Mouse (Mus musculus): ENCODE data around the gene Hps5. TPM values are rescaled to one million over a fixed set of nuclear protein-coding genes. Genes with fewer than 3 reads are reported as not detected.

Hps5 gene
- total and polyA plus RNA-seq, 2 experiments from 2014 or later: 8.9 to 20.3 TPM

DNA sequence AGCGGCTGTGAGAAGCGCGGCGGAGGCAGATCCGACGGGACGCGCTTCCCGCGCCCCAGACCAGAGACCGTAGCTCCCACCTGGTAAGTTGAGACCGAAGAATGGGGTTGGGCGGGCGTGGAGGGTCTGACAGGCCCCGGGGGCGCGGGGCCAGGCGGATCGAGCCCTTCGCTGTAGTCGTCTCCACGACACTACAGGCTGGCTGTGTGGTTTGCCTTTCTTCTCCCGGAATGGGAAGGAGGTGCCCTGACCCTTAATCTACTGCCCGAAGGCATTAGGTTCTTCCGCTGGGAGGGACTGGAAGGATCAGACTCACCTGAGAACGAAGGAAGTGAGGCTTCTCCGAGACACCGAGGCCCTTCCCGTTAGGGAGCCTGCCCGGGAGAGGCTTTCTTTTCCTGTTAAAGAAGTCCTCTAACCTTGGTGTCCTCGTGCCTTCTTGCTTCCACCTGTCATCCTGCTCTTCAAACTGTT lies 379 bp upstream of the Hps5 start:
- ATAC-seq: peak; percentile 66
- Histone ChIP-seq H3K36me3 (ENCODE audit: insufficient read depth, low read length) (peaks cover 4% of the 10 kb centered on the region; the same call in 1 of the 2 replicates), H3K4me2 (ENCODE audit: low read depth, low read length) (peak overlapping the region; percentile 98), H3K4me1 (ENCODE audit: insufficient read depth, low read length) (no peaks in the 10 kb centered on the region; the same call in 1 of the 2 replicates), H3K27ac (peak overlapping the region; percentile 86), H3K27me3 (ENCODE audit: insufficient read depth, low read length) (no peaks in the 10 kb centered on the region), H3K4me3 (ENCODE audit: low read length) (peak overlapping the region; percentile 98), H3K9me3 (ENCODE audit: low read length) (no peaks in the 10 kb centered on the region), H3K9ac (replicated peaks; ENCODE audit: low read length) (peak overlapping the region; percentile 87)
- no peak for DNase-seq (ENCODE audit: low spot score)
- WGBS: under 1% methylated on average over 31 of the region's 31 CpGs
- TF ChIP-seq CTCF (IDR thresholded peaks at IDR 0.05; ENCODE audit: low read depth): no peak

DNA sequence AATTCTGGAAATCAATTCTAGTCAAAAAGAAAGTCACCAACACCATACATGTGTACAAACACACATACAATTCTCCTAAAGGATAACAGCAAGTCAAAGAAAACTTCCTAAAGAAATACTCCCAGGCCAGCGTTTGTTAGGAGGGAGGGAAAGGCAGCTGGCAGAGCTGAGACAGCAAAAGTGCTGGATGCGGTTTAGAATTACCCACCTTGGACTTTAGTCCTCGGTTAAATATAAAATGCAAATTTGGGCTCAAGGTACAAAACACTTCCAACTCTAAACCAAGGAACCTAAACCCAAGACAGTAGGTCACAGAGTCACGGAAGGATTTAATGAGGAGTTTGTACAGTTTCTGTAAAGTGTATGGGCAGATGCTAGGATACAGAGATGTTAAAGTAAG lies 2.0 kb downstream of the Hps5 start:
- Histone ChIP-seq H3K4me2 (ENCODE audit: low read depth, low read length) (no peak overlapping the region), H3K4me1 (ENCODE audit: insufficient read depth, low read length) (no peaks in the 10 kb centered on the region; the same call in 1 of the 2 replicates), H3K9ac (replicated peaks; ENCODE audit: low read length) (no peak overlapping the region), H3K36me3 (ENCODE audit: insufficient read depth, low read length) (peaks cover 7% of the 10 kb centered on the region; the same call in 1 of the 2 replicates), H3K27me3 (ENCODE audit: insufficient read depth, low read length) (no peaks in the 10 kb centered on the region), H3K4me3 (ENCODE audit: low read length) (no peak overlapping the region), H3K9me3 (ENCODE audit: low read length) (no peaks in the 10 kb centered on the region), H3K27ac (no peak overlapping the region)
- ATAC-seq (no peak), DNase-seq (ENCODE audit: low spot score) (no peak)
- TF ChIP-seq CTCF (IDR thresholded peaks at IDR 0.05; ENCODE audit: low read depth): no peak
- 88% methylated on average over 4 of the region's 4 CpGs for WGBS

DNA sequence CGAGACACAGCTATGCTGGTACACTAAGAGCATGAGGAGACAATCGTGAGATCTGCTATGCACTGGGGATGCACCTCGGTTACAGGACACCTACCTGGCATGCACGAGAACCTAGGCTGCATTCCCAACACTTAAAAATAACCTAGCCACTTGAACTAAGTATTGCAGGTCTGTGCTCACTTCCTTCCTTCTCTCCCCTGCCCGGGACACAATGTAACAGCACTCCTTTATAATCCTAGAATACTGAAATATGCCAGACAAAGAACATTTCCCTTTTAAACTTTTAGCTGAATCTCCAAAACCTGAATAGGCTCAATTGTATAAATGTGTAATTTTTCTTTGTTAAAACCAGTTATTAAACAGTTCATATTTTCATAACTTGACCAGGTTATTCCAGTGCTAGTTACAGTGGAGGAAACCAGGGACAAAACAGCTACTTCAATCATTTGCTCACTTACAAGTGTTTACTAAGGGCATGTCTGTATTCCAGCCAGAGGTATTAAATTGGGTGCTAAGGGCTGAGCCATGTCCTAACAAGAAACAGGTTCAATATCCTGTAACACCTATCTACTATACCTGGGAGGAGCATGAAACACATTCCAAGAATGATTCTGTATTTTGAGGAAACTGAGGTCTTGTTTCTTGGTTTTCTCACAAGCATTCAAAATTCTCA lies 6.6 kb downstream of the Hps5 start:
- H3K9me3 ChIP-seq (ENCODE audit: low read length): no peaks in the 10 kb centered on the region
- H3K27ac ChIP-seq: no peak overlapping the region
- DNase-seq (ENCODE audit: low spot score) (no peak), ATAC-seq (no peak)
- no peak for TF ChIP-seq CTCF (IDR thresholded peaks at IDR 0.05; ENCODE audit: low read depth)
- H3K4me3 ChIP-seq (ENCODE audit: low read length): no peak overlapping the region
- H3K9ac ChIP-seq (replicated peaks; ENCODE audit: low read length): no peak overlapping the region
- no peaks in the 10 kb centered on the region for H3K27me3 ChIP-seq (ENCODE audit: insufficient read depth, low read length)
- peaks cover 39% of the 10 kb centered on the region for H3K36me3 ChIP-seq (ENCODE audit: insufficient read depth, low read length)
- no peak overlapping the region for H3K4me2 ChIP-seq (ENCODE audit: low read depth, low read length)
- no peaks in the 10 kb centered on the region for H3K4me1 ChIP-seq (ENCODE audit: insufficient read depth, low read length)
- 89% methylated on average over 5 of the region's 5 CpGs for WGBS

DNA sequence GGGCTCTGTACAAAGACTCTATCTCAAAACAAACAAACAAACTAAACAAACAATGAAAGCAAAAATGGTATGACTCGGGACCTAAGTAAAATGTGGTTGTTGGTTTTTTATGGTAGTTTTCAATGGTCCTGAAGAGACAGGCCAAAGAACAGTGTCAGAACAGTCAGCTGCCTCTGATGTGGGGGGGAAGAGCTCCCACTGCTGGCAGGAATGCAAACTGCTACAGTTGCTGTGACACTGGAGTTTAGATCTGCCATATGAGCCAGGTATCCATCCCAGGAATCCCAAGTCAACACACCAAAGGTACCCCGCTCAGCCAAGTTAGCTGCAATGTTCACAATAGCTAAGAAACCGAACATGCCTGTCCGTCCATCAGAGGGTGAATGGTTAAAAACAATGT lies 25.2 kb downstream of the Hps5 start:
- Histone ChIP-seq H3K27me3 (ENCODE audit: insufficient read depth, low read length) (no peaks in the 10 kb centered on the region), H3K4me1 (ENCODE audit: insufficient read depth, low read length) (no peaks in the 10 kb centered on the region), H3K9me3 (ENCODE audit: low read length) (no peaks in the 10 kb centered on the region), H3K4me2 (ENCODE audit: low read depth, low read length) (no peak overlapping the region), H3K4me3 (ENCODE audit: low read length) (no peak overlapping the region), H3K36me3 (ENCODE audit: insufficient read depth, low read length) (peaks cover 62% of the 10 kb centered on the region), H3K27ac (no peak overlapping the region), H3K9ac (replicated peaks; ENCODE audit: low read length) (no peak overlapping the region)
- peak; percentile 76 for DNase-seq (ENCODE audit: low spot score)
- no peak for ATAC-seq
- TF ChIP-seq CTCF (IDR thresholded peaks at IDR 0.05; ENCODE audit: low read depth): peak; percentile 97
- WGBS: 63% methylated on average over 4 of the region's 4 CpGs

DNA sequence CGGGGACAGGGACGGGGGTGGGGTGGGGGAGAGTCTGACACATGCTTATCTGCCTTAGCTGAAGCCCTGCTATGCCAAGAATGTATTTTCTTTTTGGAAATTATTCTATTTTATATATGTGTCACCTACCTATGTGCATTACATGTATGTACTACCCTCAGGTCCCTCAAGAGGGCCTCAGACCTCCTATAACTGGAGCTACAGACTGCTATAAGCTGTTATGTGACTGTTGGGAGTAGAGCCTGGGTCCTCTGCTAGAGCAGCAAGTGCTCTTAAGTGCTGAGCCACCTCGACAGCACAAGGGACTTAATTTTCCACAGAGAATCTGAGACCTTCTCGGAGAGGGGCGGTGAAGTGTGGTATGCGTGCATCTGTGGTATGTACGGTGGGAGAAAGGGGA lies 27.4 kb downstream of the Hps5 start:
- no peak for TF ChIP-seq CTCF (IDR thresholded peaks at IDR 0.05; ENCODE audit: low read depth)
- H3K4me1 ChIP-seq (ENCODE audit: insufficient read depth, low read length): no peaks in the 10 kb centered on the region
- no peaks in the 10 kb centered on the region for H3K27me3 ChIP-seq (ENCODE audit: insufficient read depth, low read length)
- no peak for ATAC-seq
- peaks cover 62% of the 10 kb centered on the region for H3K36me3 ChIP-seq (ENCODE audit: insufficient read depth, low read length)
- H3K4me3 ChIP-seq (ENCODE audit: low read length): no peak overlapping the region
- no peak overlapping the region for H3K27ac ChIP-seq
- no peak for DNase-seq (ENCODE audit: low spot score)
- no peaks in the 10 kb centered on the region for H3K9me3 ChIP-seq (ENCODE audit: low read length)
- WGBS: 92% methylated on average over 7 of the region's 7 CpGs
- no peak overlapping the region for H3K9ac ChIP-seq (replicated peaks; ENCODE audit: low read length)
- H3K4me2 ChIP-seq (ENCODE audit: low read depth, low read length): no peak overlapping the region

DNA sequence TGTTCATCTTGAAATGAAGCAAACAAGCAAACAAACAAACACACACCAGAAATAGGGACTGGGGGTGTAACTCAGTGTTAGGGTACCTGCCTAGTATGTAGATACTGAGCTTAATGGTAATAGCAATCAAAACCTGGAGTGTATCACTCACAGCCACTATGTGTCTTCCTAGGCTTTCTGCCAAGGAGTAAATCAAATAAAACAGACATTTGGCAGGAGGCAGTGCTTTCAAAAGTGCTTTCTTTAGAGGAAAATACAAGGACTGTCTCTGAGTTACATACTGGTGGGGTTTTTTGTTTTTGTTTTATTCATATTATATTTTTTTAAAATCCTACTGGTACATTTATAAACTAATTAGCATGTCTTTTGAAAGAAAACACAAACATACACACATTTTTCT lies 28.5 kb downstream of the Hps5 start:
- TF ChIP-seq CTCF (IDR thresholded peaks at IDR 0.05; ENCODE audit: low read depth): no peak

DNA sequence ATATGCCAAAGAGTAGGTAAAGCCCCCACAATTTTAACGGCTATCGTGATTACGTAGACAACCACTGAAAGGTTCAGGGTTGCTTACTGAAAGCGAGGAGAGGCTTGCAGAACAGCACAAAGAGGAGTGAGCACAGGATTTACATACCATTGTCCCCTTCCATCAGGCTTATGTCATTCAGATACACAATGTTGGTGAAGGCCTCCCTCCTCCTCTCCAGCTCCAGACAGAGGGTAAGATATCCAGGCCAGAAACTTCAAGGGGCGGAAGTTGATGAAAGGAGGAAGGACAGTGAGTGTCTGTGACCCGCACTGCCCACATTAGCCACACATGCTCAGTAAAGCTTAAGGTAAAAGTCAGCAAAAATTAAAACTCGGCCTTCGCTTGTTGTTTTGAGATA lies 31.2 kb downstream of the Hps5 start:
- H3K4me1 ChIP-seq (ENCODE audit: insufficient read depth, low read length): no peaks in the 10 kb centered on the region
- H3K36me3 ChIP-seq (ENCODE audit: insufficient read depth, low read length): peaks cover 71% of the 10 kb centered on the region
- WGBS: 85% methylated on average over 8 of the region's 8 CpGs
- no peaks in the 10 kb centered on the region for H3K9me3 ChIP-seq (ENCODE audit: low read length)
- no peak overlapping the region for H3K27ac ChIP-seq
- no peak overlapping the region for H3K9ac ChIP-seq (replicated peaks; ENCODE audit: low read length)
- TF ChIP-seq CTCF (IDR thresholded peaks at IDR 0.05; ENCODE audit: low read depth): no peak
- H3K4me3 ChIP-seq (ENCODE audit: low read length): no peak overlapping the region
- no peaks in the 10 kb centered on the region for H3K27me3 ChIP-seq (ENCODE audit: insufficient read depth, low read length)
- no peak overlapping the region for H3K4me2 ChIP-seq (ENCODE audit: low read depth, low read length)
- DNase-seq (ENCODE audit: low spot score) (no peak), ATAC-seq (no peak)

More for the DNA sequence above, 28.5 kb downstream of the Hps5 start:
- Histone ChIP-seq H3K4me3 (ENCODE audit: low read length) (no peak overlapping the region), H3K27ac (no peak overlapping the region), H3K36me3 (ENCODE audit: insufficient read depth, low read length) (peaks cover 66% of the 10 kb centered on the region), H3K4me1 (ENCODE audit: insufficient read depth, low read length) (no peaks in the 10 kb centered on the region), H3K4me2 (ENCODE audit: low read depth, low read length) (no peak overlapping the region), H3K27me3 (ENCODE audit: insufficient read depth, low read length) (no peaks in the 10 kb centered on the region), H3K9me3 (ENCODE audit: low read length) (no peaks in the 10 kb centered on the region), H3K9ac (replicated peaks; ENCODE audit: low read length) (no peak overlapping the region)
- no peak for DNase-seq (ENCODE audit: low spot score)
- ATAC-seq: no peak

Measured in hindbrain, postnatal 0 days (tissue).